Mouse (Mus musculus) retina, postnatal 7 days (tissue): ENCODE results near the gene Prrc2a.
"Not testable (repeated sequence)": the region's sequence is repeated elsewhere in the genome, so short reads cannot be mapped to it uniquely, and the experiment has no call there.

ENCODE experiments used
- DNase-seq: peaks from one replicate; pipeline ENCODE4 v3.0.0-alpha.2; 2012; ENCODE audit warnings: low read depth, low spot score

The Prrc2a gene

DNA sequence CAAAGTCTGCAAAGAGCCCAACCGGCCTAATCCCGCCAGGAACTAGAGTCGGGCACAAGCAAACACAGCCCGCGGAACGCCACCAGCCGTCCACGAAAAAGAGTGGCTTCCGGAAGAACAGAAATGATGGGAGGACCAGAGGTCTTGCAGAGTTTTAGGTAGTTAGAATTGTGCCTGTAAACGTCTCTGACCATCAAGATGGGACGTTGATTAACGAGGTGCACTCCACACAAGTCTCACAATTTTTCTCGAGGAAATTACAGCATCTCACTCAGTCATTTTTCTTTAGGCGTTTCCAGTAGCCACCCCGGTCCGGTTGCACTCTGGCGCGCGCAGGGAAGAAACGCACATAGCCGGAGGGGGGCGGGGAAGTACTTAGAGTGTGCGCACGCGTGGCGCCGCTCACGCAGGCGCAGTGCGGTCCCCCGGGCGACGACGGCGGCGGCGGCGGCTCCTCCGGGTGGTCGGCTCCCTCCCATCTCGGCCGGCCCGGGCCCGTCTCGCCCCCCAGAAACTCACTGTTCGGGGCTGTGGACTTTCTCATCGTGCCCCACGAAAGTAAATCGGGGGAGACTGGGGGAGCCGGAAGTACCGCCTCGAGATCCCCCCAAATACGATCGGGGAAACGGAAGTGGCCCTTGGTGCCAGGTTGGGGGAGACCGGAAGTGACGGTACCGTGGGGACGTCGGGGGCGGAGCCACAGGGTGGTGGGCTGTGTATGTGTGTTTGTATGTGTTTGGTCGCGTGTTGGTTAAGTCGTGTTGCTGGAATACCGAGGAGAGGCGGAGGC lies 29.7 kb downstream of the Prrc2a start, which contains the start of gene Bag6:
TSS of gene Bag6 (plus strand) at position 378 of the 790 bp plus-strand sequence.
- peak; percentile 93 for DNase-seq

GRCm38 (mm10) chr17:35133517-35133916 lies 31.2 kb downstream of the Prrc2a start:
- DNase-seq = no peak

GRCm38 (mm10) chr17:35132174-35132560 lies 32.5 kb downstream of the Prrc2a start:
- DNase-seq = no peak

DNA sequence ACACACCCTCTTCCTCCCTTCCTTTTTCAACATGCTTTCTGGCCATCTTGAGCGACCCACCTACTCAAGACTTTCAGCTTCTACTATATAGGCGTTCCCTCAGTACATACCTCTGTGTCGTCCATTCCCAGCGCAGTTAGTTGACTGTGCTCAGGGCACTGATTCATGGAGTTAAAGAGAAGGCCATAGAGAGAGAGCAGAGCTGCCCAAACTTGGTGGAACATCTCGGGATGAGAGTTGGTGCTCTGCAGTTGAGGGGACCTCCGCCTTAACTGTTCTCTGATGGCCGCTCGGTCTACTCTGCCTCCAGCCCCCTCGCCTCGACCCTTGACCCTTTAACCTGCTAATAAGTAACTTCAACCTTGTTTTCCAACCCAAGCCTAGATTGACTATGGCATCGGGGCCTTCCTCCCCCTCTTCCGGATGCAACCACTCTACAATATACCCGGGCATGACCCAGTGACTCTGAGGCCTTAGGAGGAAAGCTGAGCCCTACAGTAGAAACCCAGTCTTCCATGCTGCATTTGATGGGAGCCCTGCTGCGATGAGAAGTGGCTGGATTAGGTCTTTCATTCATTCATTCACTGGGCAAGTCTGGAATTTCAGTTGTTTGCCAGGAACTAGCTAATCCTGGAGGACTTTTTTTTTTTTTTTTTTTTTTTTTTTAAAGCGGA lies 33.1 kb downstream of the Prrc2a start, which contains the start of gene Apom:
TSS of gene Apom (minus strand) at position 551 of the 674 bp plus-strand sequence.
- no peak for DNase-seq

DNA sequence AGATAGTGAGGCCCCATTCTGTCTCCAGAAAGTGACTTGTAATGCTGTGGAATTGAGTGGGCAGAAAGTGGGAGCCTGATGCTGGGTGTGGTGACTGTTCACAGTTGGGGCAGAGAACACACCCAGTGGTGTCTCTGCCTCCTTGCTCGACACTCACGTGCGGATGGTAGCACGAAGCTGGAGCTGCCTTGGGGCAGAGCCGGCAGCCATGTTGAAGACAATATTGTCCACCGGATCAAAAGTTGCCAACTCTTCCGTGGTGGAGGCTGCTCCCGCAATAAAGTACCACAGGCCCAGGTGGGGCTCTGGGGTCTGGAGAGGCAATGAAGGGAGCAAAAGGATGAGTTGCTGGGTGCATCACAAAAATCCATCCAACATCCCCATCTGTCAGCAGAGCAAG lies 33.7 kb downstream of the Prrc2a start:
- DNase-seq = no peak

GRCm38 (mm10) chr17:35128996-35129395 lies 35.7 kb downstream of the Prrc2a start:
- DNase-seq = no peak

- no peak for DNase-seq
These were observed 37.7 kb downstream of the Prrc2a start for GRCm38 (mm10) chr17:35127017-35127416.

DNA sequence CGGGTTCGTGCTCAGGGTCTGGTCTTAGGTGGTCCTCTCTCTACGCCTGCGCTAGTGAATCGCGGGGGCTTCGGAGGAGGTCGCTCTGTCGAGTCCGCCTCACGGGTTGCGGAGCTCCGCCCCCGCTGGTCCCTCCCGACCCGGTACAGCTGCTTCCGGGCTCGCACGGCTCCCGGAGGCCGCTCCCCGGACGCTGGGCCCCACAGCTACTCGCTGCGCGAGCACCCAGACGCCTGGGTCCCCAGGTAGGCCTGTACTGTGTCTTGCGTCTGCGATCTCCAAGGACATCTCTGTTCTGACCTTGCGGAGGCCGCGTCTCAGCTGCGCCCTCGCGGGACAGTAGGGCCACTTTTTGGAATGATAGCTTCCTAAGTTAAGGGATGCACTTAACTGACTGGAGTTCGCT lies 38.5 kb downstream of the Prrc2a start, which contains the start of gene D17H6S53E:
TSS of gene D17H6S53E (plus strand) at position 168 of the 406 bp plus-strand sequence.
- no peak for DNase-seq

DNA sequence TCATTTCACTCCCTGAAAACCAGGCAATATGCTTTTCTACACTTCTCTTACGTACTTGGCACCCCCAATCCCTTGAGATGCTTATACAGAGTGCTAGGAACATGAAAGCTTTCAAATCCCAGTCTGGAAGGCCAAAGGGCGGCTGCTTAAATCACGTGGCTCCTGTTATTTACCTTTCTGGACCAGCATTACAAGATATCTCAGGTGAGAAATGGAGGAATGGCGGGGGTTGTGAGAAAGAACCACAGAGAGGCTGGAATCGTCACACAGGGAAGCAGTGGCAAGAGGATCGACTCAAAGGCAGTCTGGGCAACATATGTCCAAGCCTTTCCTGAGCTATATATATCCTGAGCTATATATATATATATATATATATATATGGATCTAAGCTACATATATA lies 39.1 kb downstream of the Prrc2a start:
- no peak for DNase-seq

DNA sequence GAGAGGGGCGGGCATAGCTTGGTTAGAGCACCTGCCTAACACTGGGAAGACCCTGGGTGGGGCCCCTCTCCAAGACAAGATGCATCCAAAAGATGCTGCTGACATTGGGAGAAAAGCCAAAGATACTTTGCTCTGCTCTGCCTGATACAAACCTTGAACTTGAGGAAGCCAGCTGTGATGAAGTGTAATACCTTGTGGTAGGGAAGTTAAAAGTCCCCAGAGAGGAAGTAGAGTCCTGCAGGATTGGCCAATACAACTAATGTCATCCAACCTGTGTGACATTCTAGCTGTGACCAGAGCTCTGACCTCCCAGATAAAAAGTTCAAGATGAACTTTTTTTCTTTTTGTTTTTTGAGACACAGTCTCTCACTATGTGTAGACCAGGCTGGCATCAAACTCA lies 39.6 kb downstream of the Prrc2a start:
- no peak for DNase-seq

DNA sequence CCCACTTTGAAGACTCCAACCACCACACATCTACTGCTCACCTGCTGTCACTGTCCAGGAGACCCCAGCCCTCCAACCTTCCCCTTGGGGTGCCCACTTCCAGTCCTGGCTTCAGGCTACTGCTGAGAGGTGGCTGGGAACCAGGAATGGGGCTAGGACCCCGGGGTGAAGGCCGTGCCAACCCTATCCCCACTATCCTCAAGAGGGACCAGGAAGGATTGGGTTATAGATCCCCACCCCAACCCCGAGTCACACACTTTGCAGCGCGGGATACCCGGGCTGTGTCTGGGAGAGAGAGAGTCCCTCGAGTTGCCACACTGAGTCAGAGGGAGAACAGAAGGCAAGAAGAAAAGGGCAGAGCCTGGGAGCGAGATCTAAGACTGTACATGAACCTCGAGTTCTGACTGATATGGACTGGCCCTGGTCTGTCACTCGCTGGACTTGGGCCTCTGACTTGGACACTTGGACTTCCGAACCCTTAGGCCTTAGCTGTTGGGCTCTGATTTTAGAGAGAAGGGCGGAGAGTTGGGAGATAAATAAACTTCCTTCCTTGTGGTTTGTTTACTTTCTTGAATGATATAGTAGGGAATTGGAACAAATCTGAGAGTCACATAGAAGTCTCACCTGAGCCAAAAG lies 40.3 kb downstream of the Prrc2a start:
- not testable (repeated sequence) for DNase-seq

- not testable (repeated sequence) for DNase-seq
These were observed 41.4 kb downstream of the Prrc2a start for GRCm38 (mm10) chr17:35123287-35123686.

DNA sequence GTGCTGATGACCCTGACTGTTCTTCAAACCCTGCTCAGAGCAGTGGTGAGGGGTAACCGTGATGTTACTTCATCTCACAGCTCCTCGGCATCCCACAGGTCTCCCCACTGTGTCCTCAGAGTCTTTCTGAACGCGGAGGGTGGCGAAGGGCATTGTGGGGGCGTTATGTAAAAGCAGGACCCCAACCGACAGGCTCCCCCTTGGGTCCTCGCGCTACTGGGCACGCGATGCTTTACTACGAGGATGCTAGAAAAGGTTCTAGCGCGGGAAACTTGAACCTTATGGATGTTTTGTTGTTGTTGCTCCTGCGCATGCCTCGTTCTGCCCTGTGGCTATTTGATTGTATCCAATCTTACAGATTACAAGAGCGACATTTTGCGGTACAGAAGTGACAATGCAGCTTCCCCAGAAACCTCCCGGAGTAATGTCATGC lies 42.8 kb downstream of the Prrc2a start, which contains the start of gene Csnk2b:
TSS of gene Csnk2b (minus strand) at position 183 of the 433 bp plus-strand sequence.
- DNase-seq = peak; percentile 57

GRCm38 (mm10) chr17:35121143-35121799 lies 43.4 kb downstream of the Prrc2a start, which contains the start of gene Gpank1:
Gpank1 (plus strand) TSS chr17:35121455.
- DNase-seq = peak; percentile 98

- no peak for DNase-seq
These were observed 44.0 kb downstream of the Prrc2a start for GRCm38 (mm10) chr17:35120745-35121142.

GRCm38 (mm10) chr17:35115046-35116019 lies 49.4 kb downstream of the Prrc2a start, which contains the start of gene Ly6g5b:
Ly6g5b (minus strand) TSS chr17:35115428.
- no peak for DNase-seq

DNA sequence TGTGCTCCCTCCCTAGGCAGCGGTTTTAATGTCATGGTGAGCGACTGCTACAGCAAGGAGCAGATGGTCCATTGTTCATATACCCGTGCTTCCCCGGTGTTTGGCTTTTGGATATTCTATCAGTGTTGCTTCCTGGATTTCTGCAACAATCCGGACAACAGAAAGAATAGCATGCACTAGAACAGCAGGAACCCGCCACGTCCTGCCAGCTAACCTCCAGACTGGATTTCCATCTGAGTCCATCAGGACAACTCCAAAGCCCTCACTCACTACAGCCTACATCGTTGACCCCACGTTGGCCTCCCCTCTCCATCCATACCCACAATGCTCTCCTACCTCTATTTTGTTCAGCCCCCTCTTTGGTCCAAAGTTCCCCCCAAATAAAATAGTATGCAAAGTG lies 52.9 kb downstream of the Prrc2a start:
- DNase-seq = no peak

DNA sequence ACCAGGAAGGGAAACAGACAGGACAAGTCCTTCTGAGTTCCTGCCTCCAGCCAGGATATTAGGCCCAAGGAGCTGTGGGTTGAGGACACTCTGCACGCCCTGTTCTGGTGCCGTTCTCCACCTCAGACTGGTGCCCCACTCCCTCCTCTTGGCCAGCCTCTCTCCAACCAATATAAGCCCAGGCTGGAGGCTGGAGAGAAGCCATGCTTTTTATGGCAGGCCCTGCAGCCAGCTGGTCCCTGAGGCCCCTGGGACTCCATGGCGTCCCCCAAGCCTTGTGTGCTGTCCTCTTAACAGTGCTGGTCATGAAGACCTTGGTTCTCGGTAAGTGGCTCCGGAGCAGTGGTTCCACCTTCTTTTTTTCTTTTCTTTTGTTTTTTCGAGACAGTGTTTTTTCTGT lies 56.6 kb downstream of the Prrc2a start, which contains the start of gene Ly6g5c:
TSS of gene Ly6g5c (plus strand) at position 183 of the 400 bp plus-strand sequence.
- DNase-seq = no peak

DNA sequence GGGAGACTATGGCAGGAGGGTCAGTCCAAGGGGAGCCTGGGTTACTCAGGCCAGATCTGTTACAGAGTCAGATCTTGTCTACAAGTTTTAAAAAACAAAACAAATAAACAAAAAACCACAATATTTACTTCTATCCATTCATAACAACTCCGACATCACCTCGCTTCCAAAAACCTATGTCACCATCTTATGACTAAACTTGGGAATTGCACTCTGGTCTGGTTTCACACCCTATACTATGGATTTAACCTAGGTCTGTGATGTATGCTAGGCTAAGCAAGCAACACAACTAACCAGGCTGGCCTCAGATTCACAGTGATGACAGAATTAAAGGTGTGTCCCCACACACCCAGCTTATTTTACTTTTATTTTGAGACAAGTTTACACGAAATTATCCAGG lies 58.2 kb downstream of the Prrc2a start:
- DNase-seq = no peak

GRCm38 (mm10) chr17:35105740-35106389 lies 58.8 kb downstream of the Prrc2a start:
- DNase-seq = peak; percentile 35
